Mouse (Mus musculus): ENCODE data around the gene Sp7. TPM values are rescaled to one million over a fixed set of nuclear protein-coding genes. Genes with fewer than 3 reads are reported as not detected.

The Sp7 gene
- polyA plus RNA-seq, 1 experiment from 2014 or later = 1.3 TPM

- Histone ChIP-seq H3K4me2 (no peak overlapping the region), H3K36me3 (peaks cover 87% of the 10 kb centered on the region), H3K9me3 (replicated peaks) (no peaks in the 10 kb centered on the region), H3K4me3 (replicated peaks) (no peak overlapping the region), H3K27ac (no peak overlapping the region), H3K4me1 (peaks cover 25% of the 10 kb centered on the region), H3K9ac (no peak overlapping the region), H3K27me3 (no peaks in the 10 kb centered on the region)
- 83% methylated on average over 8 of the region's 8 CpGs for WGBS
- no peak for ATAC-seq (replicated peaks; ENCODE audit: low FRiP score)
Measured at GRCm38 (mm10) chr15:102335254-102335653, 31.7 kb downstream of the Sp7 start.

- Histone ChIP-seq H3K4me2 (peak within 1 kb of the TSS; percentile 86), H3K27ac (peak within 1 kb of the TSS; percentile 91), H3K4me1 (peaks cover 36% of the 10 kb centered on the region), H3K9me3 (replicated peaks) (no peaks in the 10 kb centered on the region), H3K27me3 (no peaks in the 10 kb centered on the region), H3K36me3 (peaks cover 77% of the 10 kb centered on the region), H3K9ac (peak within 1 kb of the TSS; percentile 77), H3K4me3 (replicated peaks) (peak within 1 kb of the TSS; percentile 91)
- peak; percentile 92 for ATAC-seq (replicated peaks; ENCODE audit: low FRiP score)
- WGBS = under 1% methylated on average over 30 of the region's 30 CpGs
Measured at GRCm38 (mm10) chr15:102331610-102332015, 35.4 kb downstream of the Sp7 start, which contains the start of gene Myg1. Myg1 (plus strand) TSS chr15:102331709.

GRCm38 (mm10) chr15:102326892-102327291 lies 40.1 kb downstream of the Sp7 start:
- peak overlapping the region; percentile 83 for H3K9ac ChIP-seq
- peaks cover 24% of the 10 kb centered on the region for H3K4me1 ChIP-seq
- H3K27ac ChIP-seq = no peak overlapping the region
- peak overlapping the region; percentile 61 for H3K4me2 ChIP-seq
- H3K9me3 ChIP-seq (replicated peaks) = no peaks in the 10 kb centered on the region
- ATAC-seq (replicated peaks; ENCODE audit: low FRiP score) = no peak
- H3K27me3 ChIP-seq = no peaks in the 10 kb centered on the region
- peaks cover 63% of the 10 kb centered on the region for H3K36me3 ChIP-seq
- 56% methylated on average over 8 of the region's 8 CpGs for WGBS
- peak overlapping the region; percentile 89 for H3K4me3 ChIP-seq (replicated peaks)

GRCm38 (mm10) chr15:102326022-102326576 lies 40.9 kb downstream of the Sp7 start, which contains the start of gene Pfdn5:
Pfdn5 (plus strand) TSS chr15:102326116.
- Histone ChIP-seq H3K9ac (peak within 1 kb of the TSS; percentile 83), H3K27ac (peak within 1 kb of the TSS; percentile 86), H3K27me3 (no peaks in the 10 kb centered on the region), H3K4me3 (replicated peaks) (peak within 1 kb of the TSS; percentile 89), H3K4me2 (peak within 1 kb of the TSS; percentile 61), H3K36me3 (peaks cover 69% of the 10 kb centered on the region), H3K4me1 (peaks cover 20% of the 10 kb centered on the region), H3K9me3 (replicated peaks) (no peaks in the 10 kb centered on the region)
- ATAC-seq (replicated peaks; ENCODE audit: low FRiP score) = peak; percentile 92
- under 1% methylated on average over 40 of the region's 40 CpGs for WGBS

GRCm38 (mm10) chr15:102324654-102325473 lies 42.1 kb downstream of the Sp7 start:
- ATAC-seq (replicated peaks; ENCODE audit: low FRiP score) = no peak
- H3K36me3 ChIP-seq = peaks cover 69% of the 10 kb centered on the region
- 79% methylated on average over 12 of the region's 12 CpGs for WGBS
- peak overlapping the region; percentile 89 for H3K4me3 ChIP-seq (replicated peaks)
- H3K4me2 ChIP-seq = peak overlapping the region; percentile 61
- H3K27me3 ChIP-seq = no peaks in the 10 kb centered on the region
- no peak overlapping the region for H3K9ac ChIP-seq
- H3K27ac ChIP-seq = no peak overlapping the region
- H3K4me1 ChIP-seq = peaks cover 15% of the 10 kb centered on the region
- no peaks in the 10 kb centered on the region for H3K9me3 ChIP-seq (replicated peaks)

- Histone ChIP-seq H3K4me2 (no peak overlapping the region), H3K4me1 (no peaks in the 10 kb centered on the region), H3K4me3 (replicated peaks) (no peak overlapping the region), H3K27ac (no peak overlapping the region), H3K9me3 (replicated peaks) (no peaks in the 10 kb centered on the region), H3K9ac (no peak overlapping the region), H3K27me3 (no peaks in the 10 kb centered on the region), H3K36me3 (peaks cover 95% of the 10 kb centered on the region)
- no peak for ATAC-seq (replicated peaks; ENCODE audit: low FRiP score)
- WGBS = 88% methylated on average over 6 of the region's 6 CpGs
Measured at GRCm38 (mm10) chr15:102316263-102316662, 50.7 kb downstream of the Sp7 start.

- no peak for ATAC-seq (replicated peaks; ENCODE audit: low FRiP score)
- H3K27me3 ChIP-seq = no peaks in the 10 kb centered on the region
- 86% methylated on average over 8 of the region's 8 CpGs for WGBS
- no peaks in the 10 kb centered on the region for H3K9me3 ChIP-seq (replicated peaks)
- no peak overlapping the region for H3K4me3 ChIP-seq (replicated peaks)
- H3K36me3 ChIP-seq = peaks cover 93% of the 10 kb centered on the region
- H3K27ac ChIP-seq = no peak overlapping the region
- H3K4me1 ChIP-seq = no peaks in the 10 kb centered on the region
- H3K9ac ChIP-seq = no peak overlapping the region
- no peak overlapping the region for H3K4me2 ChIP-seq
Measured at GRCm38 (mm10) chr15:102315292-102315691, 51.7 kb downstream of the Sp7 start.

GRCm38 (mm10) chr15:102311489-102311888 lies 55.5 kb downstream of the Sp7 start:
- no peak for ATAC-seq (replicated peaks; ENCODE audit: low FRiP score)
- H3K36me3 ChIP-seq = peaks cover 94% of the 10 kb centered on the region

GRCm38 (mm10) chr15:102310074-102310845 lies 56.7 kb downstream of the Sp7 start:
- WGBS = 47% methylated on average over 10 of the region's 10 CpGs
- no peaks in the 10 kb centered on the region for H3K27me3 ChIP-seq

More at GRCm38 (mm10) chr15:102311489-102311888, 55.5 kb downstream of the Sp7 start:
- Histone ChIP-seq H3K4me3 (replicated peaks) (no peak overlapping the region), H3K4me2 (no peak overlapping the region), H3K9ac (no peak overlapping the region), H3K27ac (no peak overlapping the region), H3K27me3 (no peaks in the 10 kb centered on the region), H3K9me3 (replicated peaks) (no peaks in the 10 kb centered on the region), H3K4me1 (peaks cover 5% of the 10 kb centered on the region; the same call in 1 of the 2 replicates)

GRCm38 (mm10) chr15:102308717-102309116 lies 58.3 kb downstream of the Sp7 start:
- H3K4me3 ChIP-seq (replicated peaks) = no peak overlapping the region
- 85% methylated on average over 9 of the region's 9 CpGs for WGBS
- no peak for ATAC-seq (replicated peaks; ENCODE audit: low FRiP score)
- H3K27ac ChIP-seq = no peak overlapping the region
- H3K36me3 ChIP-seq = peaks cover 94% of the 10 kb centered on the region
- H3K9me3 ChIP-seq (replicated peaks) = no peaks in the 10 kb centered on the region
- H3K9ac ChIP-seq = no peak overlapping the region
- H3K27me3 ChIP-seq = no peaks in the 10 kb centered on the region
- peaks cover 5% of the 10 kb centered on the region; the same call in 1 of the 2 replicates for H3K4me1 ChIP-seq
- H3K4me2 ChIP-seq = no peak overlapping the region

More at GRCm38 (mm10) chr15:102310074-102310845, 56.7 kb downstream of the Sp7 start:
- Histone ChIP-seq H3K27ac (peak overlapping the region; percentile 64), H3K4me2 (no peak overlapping the region), H3K36me3 (peaks cover 94% of the 10 kb centered on the region), H3K9me3 (replicated peaks) (no peaks in the 10 kb centered on the region), H3K4me1 (peaks cover 5% of the 10 kb centered on the region; the same call in 1 of the 2 replicates), H3K4me3 (replicated peaks) (no peak overlapping the region), H3K9ac (no peak overlapping the region)
- ATAC-seq (replicated peaks; ENCODE audit: low FRiP score) = peak; percentile 86

Measured in kidney, embryonic 15.5 days (tissue).